Mouse (Mus musculus) spleen, adult 2 months (tissue): ENCODE results near the gene Nol12. TPM values are rescaled to one million over a fixed set of nuclear protein-coding genes. Genes with fewer than 3 reads are reported as not detected.

Source experiments
- DNase-seq, 2 experiments: peaks; one replicate each; pipeline versions ENCODE4 v3.0.0 to v3.0.0-alpha.2; 2012 to 2021; ENCODE audit warnings: low spot score in 2 of 2, low read depth in 1 of 2
- H3K27ac ChIP-seq: fragments of 200-500 bp; 2 replicates; pipeline ENCODE4 v1.5.1; 2012; ENCODE audit warnings: low read length, inconsistent platforms; ENCODE audit not compliant: insufficient read depth
- H3K27me3 ChIP-seq: fragments of 200-500 bp; 2 replicates; pipeline ENCODE4 v1.6.1; 2012; ENCODE audit warnings: mild to moderate bottlenecking, moderate library complexity, low read length, inconsistent platforms; ENCODE audit not compliant: control insufficient read depth, insufficient read depth
- H3K36me3 ChIP-seq: fragments of 200-500 bp; 2 replicates; pipeline ENCODE4 v1.6.1; 2012; ENCODE audit warnings: mild to moderate bottlenecking, low read length, inconsistent platforms; ENCODE audit not compliant: control insufficient read depth, insufficient read depth
- H3K4me1 ChIP-seq: fragments of 200-500 bp; 2 replicates; pipeline ENCODE4 v1.6.1; 2011; ENCODE audit warnings: inconsistent platforms; ENCODE audit not compliant: control insufficient read depth, insufficient read depth, insufficient read length
- H3K4me3 ChIP-seq: fragments of 200-500 bp; 2 replicates; pipeline ENCODE4 v1.5.1; 2011; ENCODE audit warnings: mild to moderate bottlenecking, inconsistent platforms; ENCODE audit not compliant: insufficient read depth, insufficient read length; ENCODE audit errors: extremely low read depth
- CTCF ChIP-seq: fragments of 200-500 bp; IDR thresholded peaks from 2 replicates; pipeline ENCODE4 v1.5.1; 2011; ENCODE audit warnings: mild to moderate bottlenecking, inconsistent platforms; ENCODE audit not compliant: insufficient read depth, insufficient read length, insufficient replicate concordance; ENCODE audit errors: extremely low read depth
- POLR2A ChIP-seq: fragments of 200-500 bp; IDR thresholded peaks from 2 replicates; pipeline ENCODE4 v1.6.1; 2011; ENCODE audit warnings: low read depth, low read length, inconsistent platforms
- WGBS: fragments of 180-500 bp; shearing (Covaris S2); methylation state at CpG from one replicate; pipeline ENCODE4 v1.1.7; 2018; 5-methylcytosine and 5-hydroxymethylcytosine counted together
- polyA plus RNA-seq: library from polyadenylated mRNA; depleted of rRNA; stranded (reverse); fragments of >200 nt; gene quantifications from 2 replicates; pipeline ENCODE4 v1.2.3, GENCODE M21; 2012

Gene Nol12
- polyA plus RNA-seq, 1 experiment: 14.2 TPM

DNA sequence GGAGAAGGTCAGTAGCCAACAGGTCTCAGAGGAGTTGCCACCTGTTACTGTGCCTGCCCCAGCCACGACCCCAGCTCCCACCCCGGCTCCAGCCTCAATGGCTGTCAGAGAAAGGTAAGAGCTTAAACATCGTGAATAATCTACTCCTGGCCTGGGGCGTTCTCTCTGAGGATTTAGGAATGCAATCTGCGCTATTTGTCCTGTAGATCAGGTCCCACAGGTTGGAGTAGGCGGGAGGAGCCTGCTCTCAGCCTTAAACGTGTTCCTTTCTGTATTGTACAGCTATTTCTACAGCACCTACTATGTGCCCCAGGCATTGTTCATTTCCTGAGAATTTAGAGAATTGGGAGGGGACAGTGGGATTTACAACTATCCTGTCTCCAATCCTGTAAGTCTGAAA, 26.3 kb upstream of the Nol12 start:
- Histone ChIP-seq H3K36me3 (peaks cover 44% of the 10 kb centered on the region), H3K4me3 (no peak overlapping the region), H3K4me1 (peaks cover 3% of the 10 kb centered on the region; the same call in 1 of the 2 replicates), H3K27me3 (no peaks in the 10 kb centered on the region), H3K27ac (no peak overlapping the region)
- WGBS: 87% methylated on average over 7 of the region's 7 CpGs
- TF ChIP-seq CTCF (no peak), POLR2A (no peak)
- DNase-seq: no peak

DNA sequence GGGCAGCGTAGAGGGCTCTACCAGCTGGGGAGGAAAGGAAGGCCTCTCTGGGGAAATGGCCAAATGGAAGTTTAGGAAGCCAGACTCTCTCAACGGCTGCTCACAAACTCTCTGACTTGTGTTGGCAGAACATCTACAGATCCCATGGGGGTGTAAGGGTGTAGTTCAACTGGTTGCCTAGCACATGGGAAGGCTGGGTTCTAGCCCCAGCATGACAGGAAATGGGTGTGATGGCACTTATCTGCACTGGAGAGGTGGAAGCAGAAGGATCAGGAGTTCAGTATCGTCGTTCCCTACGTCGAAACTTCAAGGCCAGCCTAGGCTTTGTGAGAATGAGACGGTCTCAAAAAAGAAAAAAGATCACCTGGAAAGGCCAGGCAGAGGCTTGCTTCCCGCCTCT, 25.8 kb upstream of the Nol12 start:
- no peak for TF ChIP-seq CTCF
- TF ChIP-seq POLR2A: no peak
- WGBS: 85% methylated on average over 8 of the region's 8 CpGs
- Histone ChIP-seq H3K27ac (no peak overlapping the region), H3K4me1 (peaks cover 2% of the 10 kb centered on the region), H3K36me3 (peaks cover 42% of the 10 kb centered on the region), H3K4me3 (no peak overlapping the region), H3K27me3 (no peaks in the 10 kb centered on the region)
- DNase-seq: no peak

DNA sequence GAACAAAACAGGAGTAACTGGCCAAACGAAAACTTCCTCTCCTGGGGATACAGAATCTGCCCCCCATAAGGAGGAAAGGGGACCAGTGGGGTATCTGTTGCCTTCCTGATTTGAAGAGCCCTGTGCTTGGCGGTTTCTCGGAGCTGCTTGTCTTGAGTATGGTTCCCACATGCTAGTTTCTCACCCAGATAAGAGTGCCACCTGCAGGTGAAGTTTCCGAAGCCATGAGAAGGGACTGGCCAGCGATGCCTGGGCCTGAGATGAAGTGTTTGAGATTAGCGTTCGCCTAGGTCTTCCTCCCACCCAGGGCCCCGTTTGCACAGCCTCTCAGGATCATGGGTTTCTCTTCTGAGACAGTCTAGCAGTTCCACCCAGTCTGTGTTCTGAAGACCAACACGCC, 22.7 kb upstream of the Nol12 start:
- TF ChIP-seq POLR2A: no peak
- peak; percentile 42; the same call in 1 of the 2 replicates for TF ChIP-seq CTCF
- Histone ChIP-seq H3K27me3 (no peaks in the 10 kb centered on the region), H3K4me1 (peaks cover 6% of the 10 kb centered on the region), H3K4me3 (no peak overlapping the region), H3K36me3 (peaks cover 18% of the 10 kb centered on the region), H3K27ac (no peak overlapping the region)
- WGBS: 51% methylated on average over 9 of the region's 9 CpGs
- peak in 1 of 2 experiments; percentile 55 for DNase-seq

DNA sequence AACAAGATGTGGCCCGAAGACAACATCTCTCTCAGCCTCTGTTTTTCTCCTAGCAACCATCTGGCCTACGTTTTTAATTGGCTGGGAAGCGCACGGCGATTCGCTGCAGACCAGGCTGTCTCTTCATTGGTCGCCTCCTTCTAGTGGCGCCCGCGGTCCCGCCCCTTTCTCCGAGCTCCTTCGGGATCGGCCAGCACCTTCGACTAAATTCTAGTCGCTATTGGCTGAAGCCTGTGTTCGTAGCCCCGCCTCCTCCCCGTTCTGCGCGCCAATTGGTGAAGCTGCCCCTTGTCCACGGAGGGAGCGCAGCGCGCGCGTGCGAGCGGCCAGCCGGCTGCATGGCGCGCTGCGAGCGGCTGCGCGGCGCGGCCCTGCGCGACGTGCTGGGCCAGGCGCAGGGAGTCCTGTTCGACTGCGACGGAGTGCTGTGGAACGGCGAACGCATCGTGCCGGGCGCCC, 21.1 kb upstream of the Nol12 start, which contains the start of gene Pdxp:
Gene Pdxp, plus strand, starts transcription at position 288 of the 459 bp plus-strand sequence.
- DNase-seq: peak; percentile 95 to 96
- no peaks in the 10 kb centered on the region for H3K27me3 ChIP-seq
- peak within 1 kb of the TSS; percentile 50 for H3K27ac ChIP-seq
- H3K4me3 ChIP-seq: peak within 1 kb of the TSS; percentile 63
- under 1% methylated on average over 51 of the region's 51 CpGs for WGBS
- H3K36me3 ChIP-seq: peaks cover 12% of the 10 kb centered on the region
- peaks cover 6% of the 10 kb centered on the region for H3K4me1 ChIP-seq
- TF ChIP-seq CTCF (no peak), POLR2A (peak; percentile 41)

DNA sequence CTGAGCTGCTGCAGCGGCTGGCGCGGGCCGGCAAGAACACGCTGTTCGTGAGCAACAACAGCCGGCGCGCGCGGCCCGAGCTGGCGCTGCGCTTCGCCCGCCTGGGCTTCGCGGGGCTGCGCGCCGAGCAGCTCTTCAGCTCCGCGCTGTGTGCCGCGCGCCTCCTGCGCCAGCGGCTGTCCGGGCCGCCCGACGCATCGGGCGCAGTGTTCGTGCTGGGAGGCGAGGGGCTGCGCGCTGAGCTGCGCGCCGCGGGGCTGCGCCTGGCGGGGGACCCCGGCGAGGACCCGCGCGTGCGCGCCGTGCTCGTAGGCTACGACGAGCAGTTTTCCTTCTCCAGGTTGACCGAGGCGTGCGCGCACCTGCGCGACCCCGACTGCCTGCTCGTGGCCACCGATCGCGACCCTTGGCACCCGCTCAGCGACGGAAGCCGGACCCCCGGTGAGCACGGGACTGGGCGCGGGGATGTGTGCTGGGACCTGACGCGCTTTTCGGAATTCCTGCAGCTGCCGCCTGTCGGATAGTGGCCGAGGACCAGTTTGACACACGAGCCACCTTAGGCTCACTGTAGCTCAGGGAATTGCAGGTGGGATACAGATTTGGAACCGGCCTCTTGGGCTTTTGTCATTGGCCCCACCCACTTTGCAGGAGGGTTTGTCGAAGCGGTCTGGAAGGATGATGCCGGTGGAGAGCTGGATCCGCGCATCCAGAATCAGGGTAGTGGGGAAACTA, 20.5 kb upstream of the Nol12 start:
- Histone ChIP-seq H3K36me3 (peaks cover 8% of the 10 kb centered on the region), H3K4me3 (peak overlapping the region; percentile 63), H3K4me1 (peaks cover 6% of the 10 kb centered on the region), H3K27me3 (no peaks in the 10 kb centered on the region), H3K27ac (peak overlapping the region; percentile 50)
- 2% methylated on average over 87 of the region's 87 CpGs for WGBS
- TF ChIP-seq POLR2A (no peak), CTCF (no peak)
- DNase-seq: no peak

DNA sequence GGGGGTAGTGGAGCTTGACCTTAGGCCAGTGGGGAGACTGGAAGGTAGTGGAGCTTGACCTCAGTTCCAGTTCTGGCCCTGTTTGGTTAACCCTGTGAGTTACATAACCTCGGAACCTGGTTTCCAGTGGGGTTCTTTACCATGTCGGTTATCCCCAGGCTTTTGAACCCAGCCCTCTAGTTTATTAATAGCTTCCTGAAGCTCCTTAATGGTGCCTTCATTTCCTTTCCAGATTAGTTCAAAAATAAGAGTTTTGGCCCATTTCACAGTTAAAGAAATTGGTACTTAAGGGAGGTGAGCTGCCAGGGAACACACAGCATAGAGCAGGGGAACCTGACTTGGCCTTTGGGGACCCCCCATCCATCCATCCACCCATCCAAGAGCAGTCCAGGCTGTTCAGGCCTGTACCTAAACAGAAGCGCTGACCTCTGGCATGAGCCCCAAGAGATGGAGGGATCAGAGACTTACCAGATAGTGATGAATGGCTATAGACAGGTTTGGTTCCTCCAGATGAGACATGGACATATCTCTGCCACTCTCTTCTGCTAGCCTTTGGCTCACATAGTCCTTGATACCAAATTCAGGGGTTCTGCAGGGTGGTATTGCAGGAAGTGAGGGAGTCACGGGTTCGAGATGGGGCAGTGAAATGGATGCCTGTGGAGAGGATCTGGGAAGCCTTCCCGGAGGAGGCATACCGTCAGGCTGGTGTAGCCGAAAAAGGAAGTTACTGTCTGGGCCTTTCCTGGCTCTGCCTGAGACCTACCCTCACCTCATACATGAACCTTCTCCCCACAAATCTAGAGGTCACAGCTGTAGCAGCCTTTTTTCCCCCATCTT, 19.7 kb upstream of the Nol12 start:
- Histone ChIP-seq H3K36me3 (peaks cover 7% of the 10 kb centered on the region), H3K4me3 (peak overlapping the region; percentile 63; the same call in 1 of the 2 replicates), H3K27ac (no peak overlapping the region), H3K27me3 (no peaks in the 10 kb centered on the region), H3K4me1 (peaks cover 6% of the 10 kb centered on the region)
- DNase-seq: no peak
- no peak for TF ChIP-seq POLR2A
- TF ChIP-seq CTCF: no peak
- 48% methylated on average over 8 of the region's 8 CpGs for WGBS

DNA sequence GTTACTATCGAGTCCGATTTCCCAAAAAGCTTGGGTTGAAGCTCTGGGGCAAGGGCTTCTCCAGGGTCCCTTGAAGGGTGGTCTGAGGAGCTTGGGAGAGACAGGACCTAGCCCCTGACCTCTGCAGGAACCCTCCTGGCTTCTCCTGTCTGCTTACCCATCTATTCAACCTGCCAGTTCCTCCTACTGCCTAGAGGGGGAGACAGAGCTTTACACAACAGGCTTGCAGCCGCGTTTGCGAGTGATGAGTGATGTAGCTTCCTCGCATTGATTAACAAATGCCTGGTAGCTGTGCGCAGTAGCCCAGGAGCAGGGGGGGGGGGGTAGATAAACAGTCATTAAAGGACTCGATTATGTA, 19.1 kb upstream of the Nol12 start:
- TF ChIP-seq CTCF: peak; percentile 96; the same call in 1 of the 2 replicates
- TF ChIP-seq POLR2A: no peak
- Histone ChIP-seq H3K27me3 (no peaks in the 10 kb centered on the region), H3K4me3 (no peak overlapping the region), H3K27ac (no peak overlapping the region), H3K36me3 (peaks cover 6% of the 10 kb centered on the region), H3K4me1 (peaks cover 6% of the 10 kb centered on the region)
- peak; percentile 74 to 76 for DNase-seq
- WGBS: 8% methylated on average over 8 of the region's 8 CpGs
